Mouse (Mus musculus) gastrocnemius, adult 2 months (tissue): ENCODE data around the gene Gm10139. TPM values are rescaled to one million over a fixed set of nuclear protein-coding genes. Genes with fewer than 3 reads are reported as not detected.
"Not testable (repeated sequence)": the region's sequence is repeated elsewhere in the genome, so short reads cannot be mapped to it uniquely, and the experiment has no call there.

Experiments used
- DNase-seq: peaks from one replicate; pipeline ENCODE4 v3.0.0; 2022
- H3K27ac ChIP-seq: fragments of 200-600 bp; 2 replicates; pipeline ENCODE4 v1.8.1; 2022; ENCODE audit warnings: mild to moderate bottlenecking
- H3K4me3 ChIP-seq: fragments of 200-600 bp; 2 replicates; pipeline ENCODE4 v1.8.1; 2022; ENCODE audit warnings: mild to moderate bottlenecking, moderate library complexity
- intact Hi-C: fragments of 180-260 bp; cut with DNase I; formaldehyde crosslinking; loops from one replicate; pipeline ENCODE4 v1.15.1; 2025
- long read RNA-seq, 2 experiments: library from polyadenylated mRNA; stranded (forward); transcript quantifications; one replicate each; pipeline ENCODE4 v2.0.0; 2021
- total RNA-seq, 2 experiments: library from RNA; stranded (reverse); gene quantifications; 2 replicates each; pipeline ENCODE4 v1.2.3; 2021

The Gm10139 gene
- total RNA-seq, result not detected
- long read RNA-seq, experiment 1, result 0 reads
- long read RNA-seq, experiment 2, result 0 reads

GRCm38 (mm10) chr13:65512378-65512777, at the start of gene Gm10139:
Gene Gm10139 (plus strand): TSS chr13:65512678.
- H3K27ac ChIP-seq, DNase-seq, H3K4me3 ChIP-seq, intact Hi-C loops: not testable (repeated sequence)

- DNase-seq, H3K4me3 ChIP-seq, intact Hi-C loops, H3K27ac ChIP-seq: not testable (repeated sequence)
These were observed 45.2 kb downstream of the Gm10139 start for GRCm38 (mm10) chr13:65557636-65558035.

Other genes starting within 250 kb of the Gm10139 start
- gene Zfp369, start 233.9 kb upstream of the Gm10139 start, total RNA-seq, result 10 to 100 TPM in 1 of 2 experiments, 1 to 10 TPM in 1; 8.9 to 10.6 TPM